Mouse (Mus musculus) left cerebral cortex, postnatal 14 days (tissue): ENCODE measurements at regions not wholly inside any gene's neighbourhood (a gene's known extent, or its start where the extent isn't known, plus 50 kb on each side); places are given as distances from the start of the nearest gene placed in this dataset.

Source experiments
- DNase-seq, 2 experiments: peaks; one replicate each; pipeline ENCODE4 v3.0.0; 2021 to 2022; ENCODE audit warnings: low spot score in 2 of 2, mixed read lengths in 1 of 2
- intact Hi-C: fragments of 180-260 bp; cut with DNase I; formaldehyde crosslinking; loops from one replicate; pipeline ENCODE4 v1.15.1; 2025

- DNase-seq = no peak
- intact Hi-C loops = no loop called here
Observed at GRCm38 (mm10) chr16:78490245-78490644, 86.3 kb downstream of the D16Ertd472e start.

- no peak for DNase-seq
- intact Hi-C loops = no loop called here
Observed at GRCm38 (mm10) chr16:78489604-78490003, 86.9 kb downstream of the D16Ertd472e start.

- intact Hi-C loops = no loop called here
- no peak for DNase-seq
Observed at GRCm38 (mm10) chr16:78486531-78486930, 90.0 kb downstream of the D16Ertd472e start.

GRCm38 (mm10) chr16:78484319-78484718 is 92.2 kb downstream of the D16Ertd472e start:
- no peak for DNase-seq
- intact Hi-C loops = no loop called here

GRCm38 (mm10) chr16:78481571-78481970 is 94.9 kb downstream of the D16Ertd472e start:
- intact Hi-C loops = no loop called here

GRCm38 (mm10) chr16:78481065-78481464 is 95.4 kb downstream of the D16Ertd472e start:
- no peak for DNase-seq
- intact Hi-C loops = no loop called here

More at GRCm38 (mm10) chr16:78481571-78481970, 94.9 kb downstream of the D16Ertd472e start:
- DNase-seq = no peak

GRCm38 (mm10) chr16:78480261-78480660 is 96.2 kb downstream of the D16Ertd472e start:
- no peak for DNase-seq
- intact Hi-C loops = no loop called here

- no peak for DNase-seq
- intact Hi-C loops = no loop called here
Observed at GRCm38 (mm10) chr16:78473456-78473855, 96.5 kb upstream of the Btg3 start.

GRCm38 (mm10) chr16:78459996-78460395 is 83.0 kb upstream of the Btg3 start:
- no peak for DNase-seq
- intact Hi-C loops = no loop called here

GRCm38 (mm10) chr16:78457731-78458151 is 80.7 kb upstream of the Btg3 start:
- intact Hi-C loops = no loop called here
- DNase-seq = peak in 1 of 2 experiments; percentile 39

- no peak for DNase-seq
- intact Hi-C loops = no loop called here
Observed at GRCm38 (mm10) chr16:78456345-78456744, 79.4 kb upstream of the Btg3 start.

GRCm38 (mm10) chr16:78454509-78454908 is 77.5 kb upstream of the Btg3 start:
- intact Hi-C loops = loop anchor here (5.0 kb wide), 2 partner anchors 123 to 498 kb away; partner anchors contain the start of gene D16Ertd472e

GRCm38 (mm10) chr16:78452303-78452702 is 75.3 kb upstream of the Btg3 start:
- peak; percentile 72 to 75 for DNase-seq
- intact Hi-C loops = loop anchor here (2.0 to 5.0 kb wide), 3 partner anchors 125 to 500 kb away; partner anchors contain the start of gene D16Ertd472e

More at GRCm38 (mm10) chr16:78454509-78454908, 77.5 kb upstream of the Btg3 start:
- DNase-seq = no peak

GRCm38 (mm10) chr16:78451750-78452149 is 74.8 kb upstream of the Btg3 start:
- intact Hi-C loops = loop anchor here (2.0 to 5.0 kb wide), 3 partner anchors 126 to 501 kb away; partner anchors contain the start of gene D16Ertd472e

GRCm38 (mm10) chr16:78451251-78451650 is 74.3 kb upstream of the Btg3 start:
- no peak for DNase-seq
- intact Hi-C loops = loop anchor here (5.0 kb wide), 2 partner anchors 126 to 501 kb away; partner anchors contain the start of gene D16Ertd472e

More at GRCm38 (mm10) chr16:78451750-78452149, 74.8 kb upstream of the Btg3 start:
- no peak for DNase-seq

- DNase-seq = no peak
- intact Hi-C loops = no loop called here
Observed at GRCm38 (mm10) chr16:78449231-78449630, 72.2 kb upstream of the Btg3 start.

- intact Hi-C loops = loop anchor here (5.0 kb wide), 1 partner anchor 66 kb away; the partner anchor contains the start of gene Btg3
- DNase-seq = peak; percentile 35 to 69
Observed at GRCm38 (mm10) chr16:78443262-78443661, 66.3 kb upstream of the Btg3 start.

GRCm38 (mm10) chr16:78442830-78443229 is 65.8 kb upstream of the Btg3 start:
- DNase-seq = peak in 1 of 2 experiments; percentile 12
- intact Hi-C loops = loop anchor here (5.0 kb wide), 1 partner anchor 66 kb away; the partner anchor contains the start of gene Btg3

- intact Hi-C loops = loop anchor here (5.0 kb wide), 1 partner anchor 65 kb away; the partner anchor contains the start of gene Btg3
- DNase-seq = no peak
Observed at GRCm38 (mm10) chr16:78441961-78442360, 65.0 kb upstream of the Btg3 start.

GRCm38 (mm10) chr16:78435707-78436106 is 58.7 kb upstream of the Btg3 start:
- intact Hi-C loops = no loop called here

GRCm38 (mm10) chr16:78427470-78428041 is 50.6 kb upstream of the Btg3 start:
- DNase-seq = peak; percentile 70 to 91
- intact Hi-C loops = no loop called here

More at GRCm38 (mm10) chr16:78435707-78436106, 58.7 kb upstream of the Btg3 start:
- no peak for DNase-seq
